Mouse (Mus musculus): ENCODE measurements around the gene Prepl. TPM values are rescaled to one million over a fixed set of nuclear protein-coding genes. Genes with fewer than 3 reads are reported as not detected.

Prepl gene
- polyA plus RNA-seq, 1 experiment, result 16.7 TPM

GRCm38 (mm10) chr17:85091762-85092161 is 1.7 kb upstream of the Prepl start:
- TF ChIP-seq POLR2A (IDR thresholded peaks at IDR 0.05; ENCODE audit: borderline replicate concordance, low read depth, low read length) (no peak), CTCF (IDR thresholded peaks at IDR 0.05; ENCODE audit: low read depth, low read length) (no peak)
- Histone ChIP-seq H3K27ac (ENCODE audit: insufficient read depth, low read depth, low read length) (no peak overlapping the region), H3K4me1 (ENCODE audit: control insufficient read depth, insufficient read depth, low read length) (peaks cover 4% of the 10 kb centered on the region), H3K4me3 (ENCODE audit: insufficient read depth, low read length) (no peak overlapping the region)

GRCm38 (mm10) chr17:85089621-85090020 is 420 bp downstream of the Prepl start:
- peak overlapping the region; percentile 75 for H3K4me3 ChIP-seq (ENCODE audit: insufficient read depth, low read length)
- no peak for TF ChIP-seq CTCF (IDR thresholded peaks at IDR 0.05; ENCODE audit: low read depth, low read length)
- TF ChIP-seq POLR2A (IDR thresholded peaks at IDR 0.05; ENCODE audit: borderline replicate concordance, low read depth, low read length), result no peak
- H3K4me1 ChIP-seq (ENCODE audit: control insufficient read depth, insufficient read depth, low read length), result peaks cover 4% of the 10 kb centered on the region
- H3K27ac ChIP-seq (ENCODE audit: insufficient read depth, low read depth, low read length), result peak overlapping the region; percentile 47; the same call in 1 of the 2 replicates

DNA sequence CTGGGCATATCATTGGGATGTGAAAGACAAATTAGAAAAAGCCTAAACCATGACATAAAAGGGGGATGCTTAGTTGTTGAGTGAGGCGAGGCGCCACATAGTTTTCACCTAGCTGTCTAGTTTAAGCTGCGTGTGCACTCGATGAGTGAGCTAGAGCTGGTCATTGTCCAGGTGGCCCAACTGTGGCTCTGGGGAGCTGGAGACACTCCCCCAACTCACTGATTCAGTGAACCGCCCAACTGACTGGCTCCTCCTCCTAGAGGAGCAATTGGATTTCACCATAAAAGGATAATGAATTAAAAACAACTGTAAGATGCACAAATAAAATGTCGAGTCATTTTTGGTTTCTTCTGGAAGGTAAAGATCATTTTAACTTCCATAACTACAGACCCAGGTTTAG is 1.0 kb downstream of the Prepl start:
- TF ChIP-seq CTCF (IDR thresholded peaks at IDR 0.05; ENCODE audit: low read depth, low read length), result no peak
- no peak for TF ChIP-seq POLR2A (IDR thresholded peaks at IDR 0.05; ENCODE audit: borderline replicate concordance, low read depth, low read length)
- H3K4me1 ChIP-seq (ENCODE audit: control insufficient read depth, insufficient read depth, low read length), result peaks cover 4% of the 10 kb centered on the region
- no peak overlapping the region for H3K27ac ChIP-seq (ENCODE audit: insufficient read depth, low read depth, low read length)
- H3K4me3 ChIP-seq (ENCODE audit: insufficient read depth, low read length), result no peak overlapping the region

- Histone ChIP-seq H3K4me3 (ENCODE audit: insufficient read depth, low read length) (no peak overlapping the region), H3K4me1 (ENCODE audit: control insufficient read depth, insufficient read depth, low read length) (peaks cover 4% of the 10 kb centered on the region), H3K27ac (ENCODE audit: insufficient read depth, low read depth, low read length) (no peak overlapping the region)
- TF ChIP-seq POLR2A (IDR thresholded peaks at IDR 0.05; ENCODE audit: borderline replicate concordance, low read depth, low read length) (no peak), CTCF (IDR thresholded peaks at IDR 0.05; ENCODE audit: low read depth, low read length) (no peak)
These were observed 1.6 kb downstream of the Prepl start for GRCm38 (mm10) chr17:85088401-85088800.

DNA sequence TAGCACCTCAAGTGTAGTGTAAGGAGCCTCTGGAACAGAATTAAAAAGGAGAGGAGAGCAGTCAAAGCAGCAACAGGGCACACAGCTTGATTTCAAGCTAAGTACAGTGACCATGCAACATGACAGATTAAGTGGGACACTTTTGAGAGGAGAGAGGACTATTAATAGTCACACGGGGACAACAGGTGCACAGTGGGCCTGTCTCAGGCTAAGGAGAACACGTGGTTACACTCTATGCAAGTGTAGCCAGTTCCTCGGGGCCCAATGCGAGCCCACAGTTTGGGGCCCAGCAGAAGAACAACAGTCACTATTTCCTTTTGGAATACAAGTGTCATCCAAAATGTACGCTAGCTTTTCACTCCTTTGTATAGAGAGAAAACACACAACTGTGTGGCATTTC is 2.5 kb downstream of the Prepl start:
- H3K27ac ChIP-seq (ENCODE audit: insufficient read depth, low read depth, low read length), result no peak overlapping the region
- H3K4me3 ChIP-seq (ENCODE audit: insufficient read depth, low read length), result no peak overlapping the region
- peaks cover 4% of the 10 kb centered on the region for H3K4me1 ChIP-seq (ENCODE audit: control insufficient read depth, insufficient read depth, low read length)
- TF ChIP-seq POLR2A (IDR thresholded peaks at IDR 0.05; ENCODE audit: borderline replicate concordance, low read depth, low read length) (no peak), CTCF (IDR thresholded peaks at IDR 0.05; ENCODE audit: low read depth, low read length) (no peak)

GRCm38 (mm10) chr17:85086501-85086900 is 3.5 kb downstream of the Prepl start:
- no peak for TF ChIP-seq CTCF (IDR thresholded peaks at IDR 0.05; ENCODE audit: low read depth, low read length)
- no peak for TF ChIP-seq POLR2A (IDR thresholded peaks at IDR 0.05; ENCODE audit: borderline replicate concordance, low read depth, low read length)
- Histone ChIP-seq H3K27ac (ENCODE audit: insufficient read depth, low read depth, low read length) (no peak overlapping the region), H3K4me3 (ENCODE audit: insufficient read depth, low read length) (no peak overlapping the region), H3K4me1 (ENCODE audit: control insufficient read depth, insufficient read depth, low read length) (peaks cover 4% of the 10 kb centered on the region)

DNA sequence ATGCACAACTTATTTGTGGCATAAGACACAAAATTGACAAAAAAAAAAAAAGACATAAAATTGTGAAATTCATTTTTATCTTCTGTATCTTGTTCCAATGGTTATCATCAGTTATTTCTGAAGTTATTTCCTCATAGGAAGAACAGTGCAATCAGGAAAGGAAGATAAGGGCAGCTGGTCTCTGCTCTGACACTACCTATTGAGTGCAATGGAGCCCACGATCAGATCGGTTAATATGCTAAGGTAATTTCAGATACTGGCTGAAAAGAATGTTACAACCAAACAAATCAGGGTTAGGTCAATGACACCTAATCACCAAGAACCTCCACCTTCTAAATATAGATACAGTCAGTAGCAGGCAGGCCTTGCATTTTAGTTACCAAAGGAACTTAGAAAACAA is 4.7 kb downstream of the Prepl start:
- TF ChIP-seq POLR2A (IDR thresholded peaks at IDR 0.05; ENCODE audit: borderline replicate concordance, low read depth, low read length), result no peak
- TF ChIP-seq CTCF (IDR thresholded peaks at IDR 0.05; ENCODE audit: low read depth, low read length), result no peak
- H3K27ac ChIP-seq (ENCODE audit: insufficient read depth, low read depth, low read length), result no peak overlapping the region
- H3K4me3 ChIP-seq (ENCODE audit: insufficient read depth, low read length), result no peak overlapping the region
- peaks cover 4% of the 10 kb centered on the region for H3K4me1 ChIP-seq (ENCODE audit: control insufficient read depth, insufficient read depth, low read length)

DNA sequence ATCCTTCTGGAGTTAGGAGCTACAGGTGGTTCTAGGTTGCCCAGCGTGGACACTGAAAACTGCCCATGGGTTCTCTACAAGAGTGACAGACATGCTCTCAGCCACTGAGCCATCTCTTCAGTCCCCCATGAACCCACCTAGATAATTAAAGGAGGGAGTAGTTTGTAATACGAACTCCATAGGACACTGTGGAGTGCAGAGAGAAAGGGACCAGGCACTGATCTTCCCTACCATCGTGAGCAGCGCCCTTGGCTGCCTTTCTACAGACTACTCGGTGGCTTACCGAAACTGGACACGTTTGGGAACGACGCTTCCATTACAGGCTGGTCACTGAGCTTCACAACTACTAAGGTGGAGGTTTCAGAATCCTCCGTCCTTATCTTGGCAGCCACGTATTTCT is 9.3 kb downstream of the Prepl start:
- Histone ChIP-seq H3K4me1 (ENCODE audit: control insufficient read depth, insufficient read depth, low read length) (no peaks in the 10 kb centered on the region), H3K27ac (ENCODE audit: insufficient read depth, low read depth, low read length) (no peak overlapping the region), H3K4me3 (ENCODE audit: insufficient read depth, low read length) (no peak overlapping the region)
- TF ChIP-seq POLR2A (IDR thresholded peaks at IDR 0.05; ENCODE audit: borderline replicate concordance, low read depth, low read length) (no peak), CTCF (IDR thresholded peaks at IDR 0.05; ENCODE audit: low read depth, low read length) (no peak)

DNA sequence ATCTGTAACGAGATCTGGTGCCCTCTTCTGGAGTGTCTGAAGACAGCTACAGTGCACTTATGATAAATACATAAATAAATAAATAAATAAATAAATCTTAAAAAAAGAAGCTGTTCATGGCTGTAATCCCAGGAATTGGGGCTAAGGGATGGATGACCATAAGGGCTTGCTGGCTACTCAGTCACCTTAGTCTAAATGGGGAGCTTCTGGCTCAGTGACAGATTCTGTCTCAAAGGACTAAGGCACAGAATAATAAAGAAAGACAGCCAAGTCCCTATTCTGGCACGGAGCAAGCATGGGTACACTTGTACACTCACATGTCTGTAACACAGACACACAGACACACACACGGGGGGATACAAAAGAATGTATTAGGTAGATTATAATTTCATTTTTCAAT is 10.8 kb downstream of the Prepl start:
- H3K4me1 ChIP-seq (ENCODE audit: control insufficient read depth, insufficient read depth, low read length), result no peaks in the 10 kb centered on the region
- H3K4me3 ChIP-seq (ENCODE audit: insufficient read depth, low read length), result no peak overlapping the region
- no peak overlapping the region for H3K27ac ChIP-seq (ENCODE audit: insufficient read depth, low read depth, low read length)
- TF ChIP-seq POLR2A (IDR thresholded peaks at IDR 0.05; ENCODE audit: borderline replicate concordance, low read depth, low read length) (no peak), CTCF (IDR thresholded peaks at IDR 0.05; ENCODE audit: low read depth, low read length) (no peak)

GRCm38 (mm10) chr17:85074083-85074482 is 16.0 kb downstream of the Prepl start:
- no peak overlapping the region for H3K27ac ChIP-seq (ENCODE audit: insufficient read depth, low read depth, low read length)
- no peak overlapping the region for H3K4me3 ChIP-seq (ENCODE audit: insufficient read depth, low read length)
- TF ChIP-seq POLR2A (IDR thresholded peaks at IDR 0.05; ENCODE audit: borderline replicate concordance, low read depth, low read length) (no peak), CTCF (IDR thresholded peaks at IDR 0.05; ENCODE audit: low read depth, low read length) (no peak)
- H3K4me1 ChIP-seq (ENCODE audit: control insufficient read depth, insufficient read depth, low read length), result no peaks in the 10 kb centered on the region

GRCm38 (mm10) chr17:85073214-85073613 is 16.8 kb downstream of the Prepl start:
- no peaks in the 10 kb centered on the region for H3K4me1 ChIP-seq (ENCODE audit: control insufficient read depth, insufficient read depth, low read length)
- no peak overlapping the region for H3K27ac ChIP-seq (ENCODE audit: insufficient read depth, low read depth, low read length)
- no peak overlapping the region for H3K4me3 ChIP-seq (ENCODE audit: insufficient read depth, low read length)
- no peak for TF ChIP-seq POLR2A (IDR thresholded peaks at IDR 0.05; ENCODE audit: borderline replicate concordance, low read depth, low read length)
- no peak for TF ChIP-seq CTCF (IDR thresholded peaks at IDR 0.05; ENCODE audit: low read depth, low read length)

Data from bone marrow macrophage, adult 2 months (primary cell).